Mouse (Mus musculus): ENCODE measurements at regions not wholly inside any gene's neighbourhood (a gene's known extent, or its start where the extent isn't known, plus 50 kb on each side); places are given as distances from the start of the nearest gene placed in this dataset.

- no peak for TF ChIP-seq SRF (IDR thresholded peaks at IDR 0.05; ENCODE audit: control insufficient read depth, insufficient read length, low read depth)
- TF ChIP-seq POLR2AphosphoS2 (IDR thresholded peaks at IDR 0.05; ENCODE audit: insufficient read length, low read depth): no peak
- TF ChIP-seq POLR2A (IDR thresholded peaks at IDR 0.05; ENCODE audit: insufficient read length, low read depth): no peak
- no peak for TF ChIP-seq USF1 (IDR thresholded peaks at IDR 0.05; ENCODE audit: low read depth)
- no peak for TF ChIP-seq MAX (IDR thresholded peaks at IDR 0.05; ENCODE audit: low read depth)
- no peak for TF ChIP-seq E2F4 (IDR thresholded peaks at IDR 0.05; ENCODE audit: insufficient read depth)
- no peak for TF ChIP-seq CEBPB (IDR thresholded peaks at IDR 0.05; ENCODE audit: insufficient read depth, poor library complexity, severe bottlenecking)
- TF ChIP-seq TCF12 (IDR thresholded peaks at IDR 0.05; ENCODE audit: insufficient read depth, poor library complexity, severe bottlenecking): no peak
- no peak for TF ChIP-seq TCF3 (IDR thresholded peaks at IDR 0.05; ENCODE audit: insufficient read length, low read depth)
Observed at GRCm38 (mm10) chr1:194231206-194231605, 386.8 kb upstream of the Plxna2 start.

Measured in myocyte (in vitro differentiated cells).